Comparison of ENCODE assay signal across 9 mouse cellular contexts in the genomic region with DNA sequence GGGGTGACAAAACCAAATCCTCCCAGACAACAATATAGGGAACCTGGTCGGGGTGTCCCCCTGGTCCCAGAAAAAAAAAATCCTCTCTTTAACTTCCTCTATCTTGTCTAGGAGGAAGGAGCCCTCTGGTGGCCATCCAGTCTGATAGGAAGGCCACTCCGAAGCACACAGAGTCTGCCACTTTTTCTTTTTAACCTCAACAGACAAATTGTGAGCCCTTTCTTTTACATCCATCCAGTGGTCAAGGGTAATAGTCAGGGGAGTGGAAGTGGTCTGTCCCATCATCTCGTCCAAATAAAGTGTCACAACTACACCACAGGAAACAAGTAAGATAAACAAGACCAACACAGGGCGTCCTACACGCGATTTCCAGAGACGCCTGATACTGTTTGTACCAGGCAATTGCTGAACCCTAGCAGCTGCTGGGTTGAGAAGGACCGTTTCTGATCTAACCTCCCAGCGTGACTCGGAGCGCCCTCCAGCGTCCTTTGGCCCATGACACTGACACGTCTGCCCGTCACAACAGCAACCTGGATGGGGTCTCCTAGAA. TPM values are rescaled to one million over a fixed set of nuclear protein-coding genes. Genes with fewer than 3 reads are reported as not detected.
DNase-seq lines count a peak whose midpoint lies in the region; ATAC-seq and TF ChIP-seq lines count a peak whose summit lies in the region.
"Had no signal": no experiment of that assay in that cellular context is flagged by ENCODE, and none has a peak within 500 bp of the region (broad histone marks: within the 10 kb centered on the region; RNA-seq: fewer than 3 reads in every experiment).

No protein-coding gene starts in this region.

- H3K79me2 ChIP-seq in MEL (ENCODE audit: control insufficient read depth, insufficient read depth, low read length, poor library complexity), result no peaks in the 10 kb centered on the region

- WGBS in hindbrain, embryonic 13.5 days, result 87% methylated on average over 14 of the region's 14 CpGs
- 84% methylated on average over 14 of the region's 14 CpGs for WGBS in midbrain, embryonic 11.5 days

- no peaks in the 10 kb centered on the region for H3K27me3 ChIP-seq in MEL (ENCODE audit: control insufficient read depth in 1 of 2, insufficient read depth in 2 of 2, low read length in 2 of 2)
- H3K27me3 ChIP-seq in hindbrain, embryonic 13.5 days, result no peaks in the 10 kb centered on the region
- H3K27me3 ChIP-seq in midbrain, embryonic 11.5 days (ENCODE audit: control insufficient read depth, insufficient read depth, low read length), result no peaks in the 10 kb centered on the region

- peak overlapping the region; percentile 75 for H3K9ac ChIP-seq in MEL (ENCODE audit: control insufficient read depth, low read depth, low read length, poor library complexity, severe bottlenecking)
- no peak overlapping the region for H3K9ac ChIP-seq in hindbrain, embryonic 13.5 days
- H3K9ac ChIP-seq in midbrain, embryonic 11.5 days (ENCODE audit: low read length), result no peak overlapping the region

- no peak overlapping the region for H3K4me2 ChIP-seq in hindbrain, embryonic 13.5 days
- H3K4me2 ChIP-seq in midbrain, embryonic 11.5 days, result no peak overlapping the region

- peak; percentile 28 to 75 (median 72) for TF ChIP-seq CTCF in MEL (IDR thresholded peaks at IDR 0.05 in 2 of 3, conservative IDR thresholded peaks at IDR 0.05 in 1 of 3; ENCODE audit: control insufficient read depth in 1 of 3, insufficient read depth in 1 of 3, low read depth in 2 of 3, low read length in 3 of 3, poor library complexity in 1 of 3, severe bottlenecking in 1 of 3)

- DNase-seq in layer of hippocampus, adult 11-12 months (ENCODE audit: low spot score), result peak; percentile 57
- DNase-seq in layer of hippocampus, postnatal 36 days, result no peak
- peak; percentile 88 for DNase-seq in MEL (ENCODE audit: low read depth, low spot score)
- DNase-seq in lung, postnatal 14 days, result peak; percentile 34
- DNase-seq in midbrain, embryonic 11.5 days (ENCODE audit: low spot score, missing footprints), result no peak
- DNase-seq in left cerebral cortex, adult 8-10 months (ENCODE audit: low spot score in 2 of 2), result no peak

- peak overlapping the region; percentile 70 to 86 for H3K4me3 ChIP-seq in MEL (ENCODE audit: control insufficient read depth in 1 of 2, insufficient read depth in 1 of 2, low read depth in 2 of 2, low read length in 2 of 2)
- no peak overlapping the region for H3K4me3 ChIP-seq in hindbrain, embryonic 13.5 days
- H3K4me3 ChIP-seq in midbrain, embryonic 11.5 days (ENCODE audit: low read depth, low read length), result no peak overlapping the region

- peaks cover 0 to 5% of the 10 kb centered on the region in 2 experiments; a peak in 1 of 4 replicates for H3K36me3 ChIP-seq in MEL (ENCODE audit: control insufficient read depth in 1 of 2, insufficient read depth in 2 of 2, low read length in 2 of 2)
- H3K36me3 ChIP-seq in hindbrain, embryonic 13.5 days, result no peaks in the 10 kb centered on the region
- H3K36me3 ChIP-seq in midbrain, embryonic 11.5 days (ENCODE audit: control insufficient read depth, insufficient read depth, low read length), result no peaks in the 10 kb centered on the region

- no peak; the same call in none of the 2 replicates for TF ChIP-seq RAD21 in MEL (IDR thresholded peaks at IDR 0.05; ENCODE audit: low read depth, low read length)

- TF ChIP-seq EP300 in MEL (IDR thresholded peaks at IDR 0.05; ENCODE audit: low read depth in 1 of 2, low read length in 2 of 2), result peak in 1 of 2 experiments; percentile 14; a peak in 1 of 4 replicates

- no peak; a peak in 1 of 4 replicates for TF ChIP-seq POLR2A in MEL (IDR thresholded peaks at IDR 0.05; ENCODE audit: control insufficient read depth in 1 of 2, insufficient read depth in 1 of 2, low read depth in 1 of 2, low read length in 2 of 2, poor library complexity in 1 of 2)

- peaks cover 5% of the 10 kb centered on the region in 2 experiments; a peak in 3 of 4 replicates for H3K4me1 ChIP-seq in MEL (ENCODE audit: control insufficient read depth in 1 of 2, insufficient read depth in 2 of 2, low read length in 2 of 2)
- H3K4me1 ChIP-seq in hindbrain, embryonic 13.5 days (replicated peaks), result no peaks in the 10 kb centered on the region
- H3K4me1 ChIP-seq in midbrain, embryonic 11.5 days (ENCODE audit: control insufficient read depth, insufficient read depth, low read length), result no peaks in the 10 kb centered on the region

- ATAC-seq in common myeloid progenitor, adult 5-6 weeks (replicated peaks; ENCODE audit: low read depth, poor library complexity, severe bottlenecking), result peak; percentile 83
- ATAC-seq in hindbrain, embryonic 13.5 days (ENCODE audit: low FRiP score), result no peak
- ATAC-seq in midbrain, embryonic 11.5 days (ENCODE audit: low FRiP score), result no peak

- H3K9me3 ChIP-seq in MEL (replicated peaks; ENCODE audit: insufficient read depth, low read length), result no peaks in the 10 kb centered on the region
- H3K9me3 ChIP-seq in hindbrain, embryonic 13.5 days, result no peaks in the 10 kb centered on the region
- H3K9me3 ChIP-seq in midbrain, embryonic 11.5 days (ENCODE audit: control insufficient read depth, low read length), result no peaks in the 10 kb centered on the region

- H3K27ac ChIP-seq in MEL (ENCODE audit: control insufficient read depth, low read depth, low read length), result peak overlapping the region; percentile 58
- no peak overlapping the region for H3K27ac ChIP-seq in hindbrain, embryonic 13.5 days
- H3K27ac ChIP-seq in midbrain, embryonic 11.5 days (ENCODE audit: low read depth, low read length), result no peak overlapping the region

TF ChIP-seq in MEL, 35 proteins besides CTCF, POLR2A, EP300 and RAD21 (continues in another document):
- 0 out of 2 replicates have a peak, but pooled peaks have one; percentile 16 for TF ChIP-seq TCF12 (IDR thresholded peaks at IDR 0.05; ENCODE audit: low read depth, low read length)
- 0 out of 2 replicates have a peak, but pooled peaks have one; percentile 15 for TF ChIP-seq ETS1 (IDR thresholded peaks at IDR 0.05; ENCODE audit: low read depth, low read length)
- TF ChIP-seq TBP (IDR thresholded peaks at IDR 0.05; ENCODE audit: low read depth, low read length), result 0 out of 2 replicates have a peak, but pooled peaks have one; percentile 36
- no peak for TF ChIP-seq BHLHE40 (IDR thresholded peaks at IDR 0.05; ENCODE audit: borderline replicate concordance, low read depth, low read length)
- peak; percentile 66; the same call in 1 of the 2 replicates for TF ChIP-seq MXI1 (IDR thresholded peaks at IDR 0.05; ENCODE audit: low read depth, low read length)
- TF ChIP-seq MYB (IDR thresholded peaks at IDR 0.05; ENCODE audit: low read depth, low read length), result no peak
- peak; percentile 95 for TF ChIP-seq ZNF384 (IDR thresholded peaks at IDR 0.05; ENCODE audit: low read depth, low read length)
- TF ChIP-seq ZMIZ1 (IDR thresholded peaks at IDR 0.05; ENCODE audit: low read depth, low read length), result no peak
- no peak for TF ChIP-seq TAL1 (IDR thresholded peaks at IDR 0.05; ENCODE audit: low read length)

RNA-seq across cellular contexts. Expression of gene Gbgt1, which starts 1.4 kb away (rescaled TPM):
- 1 to 10 TPM; 1.2 to 1.8 TPM for total RNA-seq in layer of hippocampus, postnatal 36 days (2021)
- not detected in 2 replicates for total RNA-seq in MEL (2012; rRNA removed)
- polyA plus RNA-seq in MEL (2012; ENCODE audit: insufficient read depth in 1 of 2, insufficient read length in 2 of 2, low read depth in 1 of 2, low replicate concordance in 2 of 2, missing spikeins in 1 of 2), result under 1 TPM in 1 of 2 experiments, not detected in 1; 0.11 TPM
- total RNA-seq in common myeloid progenitor, adult 5-6 weeks (2017), result not detected in 2 replicates
- 0.52 and 1.0 TPM in 2 replicates for polyA plus RNA-seq in hindbrain, embryonic 13.5 days (2015; fragmentation: Nextera tagmentation; extraction: Ambion mirVana)
- polyA plus RNA-seq in midbrain, embryonic 11.5 days (2014; fragmentation: Nextera tagmentation; extraction: Ambion mirVana), result 0.10 and 0.25 TPM in 2 replicates
- 1 to 10 TPM; 2.9 to 4.4 (median 3.5) TPM for total RNA-seq in left cerebral cortex, adult 8-10 months (2022)
- polyA plus RNA-seq: limb, embryonic 11.5 days had no signal

RNA-seq across cellular contexts. Expression of gene Gm10134, which starts 10.6 kb away (rescaled TPM):
- 1 to 10 TPM in 1 of 2 experiments, not detected in 1; 1.9 TPM for total RNA-seq in layer of hippocampus, postnatal 36 days (2021)
- not detected in 2 replicates for total RNA-seq in MEL (2012; rRNA removed)
- not detected for polyA plus RNA-seq in MEL (2012; ENCODE audit: insufficient read depth in 1 of 2, insufficient read length in 2 of 2, low read depth in 1 of 2, low replicate concordance in 2 of 2, missing spikeins in 1 of 2)
- not detected in 2 replicates for total RNA-seq in common myeloid progenitor, adult 5-6 weeks (2017)
- 2.1 and 3.6 TPM in 2 replicates for polyA plus RNA-seq in hindbrain, embryonic 13.5 days (2015; fragmentation: Nextera tagmentation; extraction: Ambion mirVana)
- polyA plus RNA-seq in midbrain, embryonic 11.5 days (2014; fragmentation: Nextera tagmentation; extraction: Ambion mirVana), result not detected in 2 replicates
- total RNA-seq in left cerebral cortex, adult 8-10 months (2022), result 1 to 10 TPM in 2 of 4 experiments, not detected in 2; 1.7 to 3.6 TPM
- polyA plus RNA-seq: limb, embryonic 11.5 days had no signal

RNA-seq across cellular contexts. Expression of gene Ralgds, which starts 17.6 kb away (rescaled TPM):
- total RNA-seq in layer of hippocampus, postnatal 36 days (2021), result 100 to 1,000 TPM; 123 to 128 TPM
- total RNA-seq in MEL (2012; rRNA removed), result 4.7 and 5.0 TPM in 2 replicates
- polyA plus RNA-seq in MEL (2012; ENCODE audit: insufficient read depth in 1 of 2, insufficient read length in 2 of 2, low read depth in 1 of 2, low replicate concordance in 2 of 2, missing spikeins in 1 of 2), result 10 to 100 TPM in 1 of 2 experiments, not detected in 1; 11.0 TPM
- 3.7 and 4.3 TPM in 2 replicates for total RNA-seq in common myeloid progenitor, adult 5-6 weeks (2017)
- polyA plus RNA-seq in hindbrain, embryonic 13.5 days (2015; fragmentation: Nextera tagmentation; extraction: Ambion mirVana), result 78.9 and 87.9 TPM in 2 replicates
- 45.8 and 48.8 TPM in 2 replicates for polyA plus RNA-seq in midbrain, embryonic 11.5 days (2014; fragmentation: Nextera tagmentation; extraction: Ambion mirVana)
- total RNA-seq in left cerebral cortex, adult 8-10 months (2022), result 100 to 1,000 TPM in 1 of 4 experiments, 10 to 100 TPM in 3; 89.1 to 103 (median 96.7) TPM

RNA-seq across cellular contexts. Expression of gene Mrps2, which starts 27.4 kb away (rescaled TPM):
- 10 to 100 TPM; 34.6 to 36.3 TPM for total RNA-seq in layer of hippocampus, postnatal 36 days (2021)
- 26.5 and 30.5 TPM in 2 replicates for total RNA-seq in MEL (2012; rRNA removed)
- 10 to 100 TPM; 70.3 to 71.4 TPM for polyA plus RNA-seq in MEL (2012; ENCODE audit: insufficient read depth in 1 of 2, insufficient read length in 2 of 2, low read depth in 1 of 2, low replicate concordance in 2 of 2, missing spikeins in 1 of 2)
- 33.2 and 35.2 TPM in 2 replicates for total RNA-seq in common myeloid progenitor, adult 5-6 weeks (2017)
- polyA plus RNA-seq in hindbrain, embryonic 13.5 days (2015; fragmentation: Nextera tagmentation; extraction: Ambion mirVana), result 51.9 and 52.6 TPM in 2 replicates
- polyA plus RNA-seq in midbrain, embryonic 11.5 days (2014; fragmentation: Nextera tagmentation; extraction: Ambion mirVana), result 65.9 and 71.6 TPM in 2 replicates
- 10 to 100 TPM; 37.5 to 40.1 (median 38.5) TPM for total RNA-seq in left cerebral cortex, adult 8-10 months (2022)

RNA-seq across cellular contexts. Expression of gene 1700007K13Rik, which starts 29.1 kb away (rescaled TPM):
- 1 to 10 TPM; 2.8 to 3.6 TPM for total RNA-seq in layer of hippocampus, postnatal 36 days (2021)
- total RNA-seq in MEL (2012; rRNA removed), result not detected in 2 replicates
- not detected for polyA plus RNA-seq in MEL (2012; ENCODE audit: insufficient read depth in 1 of 2, insufficient read length in 2 of 2, low read depth in 1 of 2, low replicate concordance in 2 of 2, missing spikeins in 1 of 2)
- not detected in 2 replicates for total RNA-seq in common myeloid progenitor, adult 5-6 weeks (2017)
- polyA plus RNA-seq in hindbrain, embryonic 13.5 days (2015; fragmentation: Nextera tagmentation; extraction: Ambion mirVana), result 2.4 and 3.1 TPM in 2 replicates
- 0.99 and 1.3 TPM in 2 replicates for polyA plus RNA-seq in midbrain, embryonic 11.5 days (2014; fragmentation: Nextera tagmentation; extraction: Ambion mirVana)
- 1 to 10 TPM; 2.4 to 6.3 (median 3.1) TPM for total RNA-seq in left cerebral cortex, adult 8-10 months (2022)

Comparison
In these comparisons a context has a peak if more than half of its experiments do, and no peak if none do; other contexts are left out.
1. DNase-seq: peak in layer of hippocampus, adult 11-12 months (single experiment), MEL (single experiment) and lung, postnatal 14 days (single experiment); none in layer of hippocampus, postnatal 36 days (0 of 2), midbrain, embryonic 11.5 days (single experiment) and left cerebral cortex, adult 8-10 months (0 of 2).
2. H3K4me3 ChIP-seq: peak in MEL (2 of 2); none in hindbrain, embryonic 13.5 days (single experiment) and midbrain, embryonic 11.5 days (single experiment).
3. RNA of gene Ralgds, which starts 17.6 kb away (total RNA-seq): 123 to 128 TPM in layer of hippocampus, postnatal 36 days and 89.1 to 103 TPM in left cerebral cortex, adult 8-10 months; 4.7 to 5.0 TPM in MEL and 3.7 to 4.3 TPM in common myeloid progenitor, adult 5-6 weeks; every median in the first group is over 10 times any median in the second.